Mouse (Mus musculus) cerebellum, adult 8-10 months (tissue): ENCODE results near the gene Nek6.

Source experiments
- DNase-seq: peaks from one replicate; pipeline ENCODE4 v3.0.0; 2022

Nek6 gene

GRCm38 (mm10) chr2:38584514-38585378 lies 73.3 kb downstream of the Nek6 start:
- DNase-seq: no peak

GRCm38 (mm10) chr2:38585379-38585736 lies 73.9 kb downstream of the Nek6 start:
- no peak for DNase-seq

GRCm38 (mm10) chr2:38586733-38587132 lies 75.3 kb downstream of the Nek6 start:
- DNase-seq: no peak

GRCm38 (mm10) chr2:38591751-38592459 lies 80.5 kb downstream of the Nek6 start:
- peak; percentile 43 for DNase-seq

GRCm38 (mm10) chr2:38594874-38595273 lies 83.4 kb downstream of the Nek6 start:
- no peak for DNase-seq

GRCm38 (mm10) chr2:38597896-38598295 lies 86.5 kb downstream of the Nek6 start:
- no peak for DNase-seq

GRCm38 (mm10) chr2:38598395-38598794 lies 87.0 kb downstream of the Nek6 start:
- no peak for DNase-seq

GRCm38 (mm10) chr2:38600842-38601241 lies 89.4 kb downstream of the Nek6 start:
- no peak for DNase-seq

GRCm38 (mm10) chr2:38607716-38608115 lies 96.3 kb downstream of the Nek6 start:
- DNase-seq: no peak

- DNase-seq: no peak
Observed at GRCm38 (mm10) chr2:38608831-38609309, 97.4 kb downstream of the Nek6 start.

GRCm38 (mm10) chr2:38609310-38609709 lies 97.9 kb downstream of the Nek6 start:
- DNase-seq: no peak

- no peak for DNase-seq
Observed at GRCm38 (mm10) chr2:38610161-38610560, 98.7 kb downstream of the Nek6 start.

- DNase-seq: no peak
Observed at GRCm38 (mm10) chr2:38612596-38612995, 101.2 kb downstream of the Nek6 start.

- DNase-seq: no peak
Observed at GRCm38 (mm10) chr2:38613576-38613975, 102.1 kb downstream of the Nek6 start.

- no peak for DNase-seq
Observed at GRCm38 (mm10) chr2:38614437-38614836, 103.0 kb downstream of the Nek6 start.

- DNase-seq: no peak
Observed at GRCm38 (mm10) chr2:38616072-38616471, 104.6 kb downstream of the Nek6 start.

GRCm38 (mm10) chr2:38616956-38617872 lies 105.8 kb downstream of the Nek6 start:
- DNase-seq: no peak

GRCm38 (mm10) chr2:38619777-38620176 lies 108.3 kb downstream of the Nek6 start:
- DNase-seq: peak; percentile 67

- DNase-seq: no peak
Observed at GRCm38 (mm10) chr2:38621076-38621475, 109.6 kb downstream of the Nek6 start.

GRCm38 (mm10) chr2:38621610-38622021 lies 110.2 kb downstream of the Nek6 start:
- DNase-seq: no peak

- no peak for DNase-seq
Observed at GRCm38 (mm10) chr2:38623411-38623810, 112.0 kb downstream of the Nek6 start.

- no peak for DNase-seq
Observed at GRCm38 (mm10) chr2:38623821-38624590, 112.6 kb downstream of the Nek6 start.
